Mouse (Mus musculus) kidney, adult 2 months (tissue): ENCODE measurements around the gene Ankfn1. TPM values are rescaled to one million over a fixed set of nuclear protein-coding genes. Genes with fewer than 3 reads are reported as not detected.

ENCODE experiments used
- DNase-seq: peaks from one replicate; pipeline ENCODE4 v3.0.0; 2021
- H3K27ac ChIP-seq: fragments of 200-500 bp; 2 replicates; pipeline ENCODE4 v1.5.1; 2012; ENCODE audit warnings: low read depth, low read length, control low read depth, inconsistent platforms; ENCODE audit not compliant: insufficient read depth
- H3K27me3 ChIP-seq: fragments of 200-500 bp; replicated peaks from 2 replicates; pipeline ENCODE4 v1.6.1; 2012; ENCODE audit warnings: mild to moderate bottlenecking, moderate library complexity, low read length, inconsistent platforms; ENCODE audit not compliant: control insufficient read depth, insufficient read depth
- H3K36me3 ChIP-seq: fragments of 200-500 bp; 2 replicates; pipeline ENCODE4 v1.6.1; 2012; ENCODE audit warnings: mild to moderate bottlenecking, moderate library complexity, low read length, inconsistent platforms; ENCODE audit not compliant: control insufficient read depth, insufficient read depth
- H3K4me1 ChIP-seq: fragments of 200-500 bp; 2 replicates; pipeline ENCODE4 v1.6.1; 2011; ENCODE audit warnings: low read length; ENCODE audit not compliant: control insufficient read depth, insufficient read depth
- H3K4me3 ChIP-seq: fragments of 200-500 bp; 2 replicates; pipeline ENCODE4 v1.5.1; 2011; ENCODE audit warnings: mild to moderate bottlenecking, low read depth, low read length, control low read depth; ENCODE audit not compliant: insufficient read depth
- CTCF ChIP-seq: fragments of 200-500 bp; conservative IDR thresholded peaks from 2 replicates; pipeline ENCODE4 v1.5.1; 2011; ENCODE audit warnings: low read depth, mild to moderate bottlenecking, control low read depth, low read length, moderate library complexity, mixed read lengths; ENCODE audit not compliant: insufficient read depth, insufficient read length
- POLR2A ChIP-seq: fragments of 200-500 bp; IDR thresholded peaks from one replicate; pipeline ENCODE4 v1.6.1; 2011; ENCODE audit warnings: low read depth, low read length, control low read depth
- WGBS: fragments of 180-500 bp; shearing (Covaris S2); methylation state at CpG from one replicate; pipeline ENCODE4 v1.1.7; 2018; 5-methylcytosine and 5-hydroxymethylcytosine counted together
- polyA plus RNA-seq: library from polyadenylated mRNA; depleted of rRNA; stranded (reverse); fragments of >200 nt; gene quantifications from 2 replicates; pipeline ENCODE4 v1.2.3, GENCODE M21; 2012

Gene Ankfn1
- polyA plus RNA-seq, 1 experiment = 0.03 TPM

DNA sequence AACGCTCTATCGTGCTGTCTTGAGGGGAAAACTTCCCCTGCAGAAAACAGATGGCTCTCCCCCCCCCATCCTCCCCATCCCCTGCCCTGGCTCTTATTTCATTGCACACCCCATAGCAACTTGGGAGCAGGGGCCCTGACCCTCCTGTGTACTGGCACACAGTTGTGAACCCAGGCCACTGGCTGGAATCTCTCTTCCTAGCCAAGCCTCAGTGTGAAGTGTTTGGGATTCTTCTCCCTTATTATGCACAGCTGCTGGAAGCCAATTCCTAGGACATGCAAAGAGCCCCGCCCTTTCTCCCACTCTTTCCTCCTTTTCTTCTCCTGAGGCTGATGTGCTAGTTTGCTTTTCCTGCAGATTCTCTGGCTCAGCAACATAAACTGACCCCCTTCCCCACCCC, 1.4 kb downstream of the Ankfn1 start:
- Histone ChIP-seq H3K27me3 (no peaks in the 10 kb centered on the region), H3K27ac (no peak overlapping the region), H3K4me3 (no peak overlapping the region), H3K36me3 (no peaks in the 10 kb centered on the region), H3K4me1 (no peaks in the 10 kb centered on the region)
- WGBS = 79% methylated on average over 3 of the region's 3 CpGs
- no peak for DNase-seq
- TF ChIP-seq POLR2A (no peak), CTCF (no peak)

GRCm38 (mm10) chr11:89774913-89775312, 2.5 kb downstream of the Ankfn1 start:
- no peaks in the 10 kb centered on the region for H3K36me3 ChIP-seq
- H3K4me3 ChIP-seq = no peak overlapping the region
- no peak for TF ChIP-seq POLR2A
- TF ChIP-seq CTCF = no peak
- H3K27ac ChIP-seq = no peak overlapping the region
- WGBS = 71% methylated on average over 3 of the region's 3 CpGs
- no peaks in the 10 kb centered on the region for H3K4me1 ChIP-seq
- no peaks in the 10 kb centered on the region for H3K27me3 ChIP-seq
- no peak for DNase-seq

- Histone ChIP-seq H3K4me3 (no peak overlapping the region), H3K4me1 (no peaks in the 10 kb centered on the region), H3K27me3 (no peaks in the 10 kb centered on the region), H3K27ac (no peak overlapping the region), H3K36me3 (no peaks in the 10 kb centered on the region)
- DNase-seq = no peak
- TF ChIP-seq CTCF (no peak), POLR2A (no peak)
- 85% methylated on average over 2 of the region's 2 CpGs for WGBS
Measured at GRCm38 (mm10) chr11:89772941-89773340, 4.5 kb downstream of the Ankfn1 start.

GRCm38 (mm10) chr11:89765770-89766148, 11.7 kb downstream of the Ankfn1 start:
- WGBS = 76% methylated on average over 2 of the region's 2 CpGs
- no peak for DNase-seq
- Histone ChIP-seq H3K27ac (no peak overlapping the region), H3K27me3 (no peaks in the 10 kb centered on the region), H3K4me1 (no peaks in the 10 kb centered on the region), H3K36me3 (no peaks in the 10 kb centered on the region), H3K4me3 (no peak overlapping the region)
- no peak for TF ChIP-seq POLR2A
- TF ChIP-seq CTCF = no peak

DNA sequence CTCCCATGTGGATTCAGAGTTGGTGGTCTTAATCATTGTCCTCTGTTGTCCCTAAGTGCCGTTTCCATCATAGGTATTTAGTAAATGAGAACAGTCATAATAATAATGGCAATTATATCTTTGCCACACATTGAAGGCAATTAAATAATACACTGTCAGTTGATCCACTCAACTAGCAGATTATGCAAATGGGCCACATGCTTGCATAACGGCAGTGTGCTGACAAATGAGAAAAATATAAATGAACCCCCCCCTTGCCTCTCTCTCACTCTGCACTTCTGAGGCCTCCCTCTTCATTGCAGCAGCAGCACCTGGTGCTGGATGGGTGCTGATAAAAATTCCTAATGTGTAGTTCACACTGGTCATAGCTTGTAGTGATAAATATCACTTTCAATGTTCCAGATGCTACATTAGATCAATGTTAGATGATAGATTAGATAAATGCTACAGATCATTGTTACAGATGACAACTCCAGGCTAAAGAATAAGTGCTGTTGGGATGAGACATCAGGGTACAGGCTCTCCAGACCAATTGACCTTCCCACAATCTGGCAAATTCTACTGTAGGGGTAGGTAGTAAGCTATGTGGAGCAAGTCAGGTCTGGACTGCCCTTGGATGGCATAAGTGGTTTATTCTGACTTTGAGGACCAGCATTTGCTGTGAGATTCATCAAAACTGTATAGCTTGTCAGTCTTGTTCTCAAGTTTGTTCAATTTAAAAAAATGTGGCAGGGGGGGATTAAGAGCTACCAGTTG, 12.3 kb downstream of the Ankfn1 start:
- H3K36me3 ChIP-seq = no peaks in the 10 kb centered on the region
- H3K4me1 ChIP-seq = no peaks in the 10 kb centered on the region
- H3K27ac ChIP-seq = no peak overlapping the region
- TF ChIP-seq CTCF = no peak
- no peak for TF ChIP-seq POLR2A
- H3K27me3 ChIP-seq = no peaks in the 10 kb centered on the region
- H3K4me3 ChIP-seq = no peak overlapping the region
- WGBS = 86% methylated on average over 2 of the region's 2 CpGs
- no peak for DNase-seq

DNA sequence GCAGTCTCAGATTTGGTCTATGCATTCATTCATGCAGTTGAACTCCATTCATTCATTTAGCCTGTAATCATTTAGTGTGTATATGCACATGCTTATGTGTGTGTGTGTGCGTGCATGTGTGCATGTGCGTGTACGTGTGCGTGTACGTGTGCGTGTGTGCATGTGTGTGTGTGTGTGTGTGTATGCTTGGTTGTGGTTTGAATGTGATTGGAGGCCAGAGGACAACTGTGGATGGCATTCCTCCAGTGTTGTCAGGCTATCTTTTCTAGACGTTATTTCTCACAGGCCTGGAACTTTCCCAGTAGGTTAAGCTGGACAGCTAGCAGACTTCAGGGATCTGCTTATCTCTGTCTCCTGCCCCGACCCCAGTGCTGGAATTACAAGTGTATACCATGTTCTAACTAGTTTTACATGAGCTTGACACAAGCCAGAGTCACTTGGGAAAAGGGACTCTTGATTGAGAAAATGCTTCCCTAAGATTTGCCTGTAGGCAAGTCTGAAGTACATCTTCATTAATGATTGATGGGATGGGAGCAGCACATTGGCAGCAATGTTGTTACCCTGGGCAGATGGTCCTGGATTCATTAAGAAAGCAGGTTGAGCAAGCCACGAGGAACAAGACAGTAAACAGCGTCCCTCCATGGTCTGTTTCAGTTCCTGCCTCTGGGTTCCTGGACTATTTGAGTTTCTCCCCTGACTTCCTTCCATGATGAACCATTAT, 43.3 kb downstream of the Ankfn1 start:
- Histone ChIP-seq H3K4me1 (peaks cover 3% of the 10 kb centered on the region), H3K27ac (peak overlapping the region; percentile 42; the same call in 1 of the 2 replicates), H3K36me3 (no peaks in the 10 kb centered on the region), H3K27me3 (no peaks in the 10 kb centered on the region), H3K4me3 (no peak overlapping the region)
- WGBS = 70% methylated on average over 10 of the region's 10 CpGs
- DNase-seq = peak; percentile 83
- no peak for TF ChIP-seq POLR2A
- TF ChIP-seq CTCF = 0 out of 2 replicates have a peak, but pooled peaks have one; percentile 16

DNA sequence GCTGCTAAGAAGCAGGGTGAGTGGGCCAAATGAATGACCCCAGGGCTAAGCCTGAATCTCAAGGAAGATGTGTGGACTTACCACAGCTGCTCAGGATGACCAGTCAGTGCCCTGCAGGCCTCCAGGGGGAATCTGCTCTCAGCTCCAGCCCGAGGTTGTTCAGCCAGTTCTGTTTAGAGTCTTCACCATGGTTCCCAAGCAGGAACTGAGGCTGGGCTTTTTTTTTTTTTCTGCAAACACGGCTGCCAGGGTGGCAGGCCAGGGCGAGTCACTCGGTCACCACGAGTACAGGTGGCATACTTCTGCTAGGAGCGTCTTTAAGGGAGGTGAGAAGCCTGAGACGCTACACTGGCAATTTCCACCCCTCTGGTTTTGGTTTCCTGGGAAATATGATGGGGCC, 43.9 kb downstream of the Ankfn1 start:
- no peak for DNase-seq

More for the DNA sequence above, 43.9 kb downstream of the Ankfn1 start:
- WGBS = 66% methylated on average over 7 of the region's 7 CpGs
- Histone ChIP-seq H3K4me1 (peaks cover 3% of the 10 kb centered on the region), H3K36me3 (no peaks in the 10 kb centered on the region), H3K27me3 (no peaks in the 10 kb centered on the region), H3K4me3 (no peak overlapping the region), H3K27ac (no peak overlapping the region)
- TF ChIP-seq POLR2A = no peak
